Mouse (Mus musculus): ENCODE measurements around the gene Echs1.

GRCm38 (mm10) chr7:140078711-140079110 is 37.6 kb downstream of the Echs1 start:
- TF ChIP-seq CTCF (IDR thresholded peaks at IDR 0.05; ENCODE audit: borderline replicate concordance, insufficient read depth, low read length) (peak; percentile 68), POLR2A (IDR thresholded peaks at IDR 0.05; ENCODE audit: low read depth, low read length) (no peak)
